Mouse (Mus musculus): ENCODE data around the gene Spen. TPM values are rescaled to one million over a fixed set of nuclear protein-coding genes. Genes with fewer than 3 reads are reported as not detected.

The Spen gene
- polyA plus RNA-seq, 1 experiment from 2014 or later: 12.3 TPM

DNA sequence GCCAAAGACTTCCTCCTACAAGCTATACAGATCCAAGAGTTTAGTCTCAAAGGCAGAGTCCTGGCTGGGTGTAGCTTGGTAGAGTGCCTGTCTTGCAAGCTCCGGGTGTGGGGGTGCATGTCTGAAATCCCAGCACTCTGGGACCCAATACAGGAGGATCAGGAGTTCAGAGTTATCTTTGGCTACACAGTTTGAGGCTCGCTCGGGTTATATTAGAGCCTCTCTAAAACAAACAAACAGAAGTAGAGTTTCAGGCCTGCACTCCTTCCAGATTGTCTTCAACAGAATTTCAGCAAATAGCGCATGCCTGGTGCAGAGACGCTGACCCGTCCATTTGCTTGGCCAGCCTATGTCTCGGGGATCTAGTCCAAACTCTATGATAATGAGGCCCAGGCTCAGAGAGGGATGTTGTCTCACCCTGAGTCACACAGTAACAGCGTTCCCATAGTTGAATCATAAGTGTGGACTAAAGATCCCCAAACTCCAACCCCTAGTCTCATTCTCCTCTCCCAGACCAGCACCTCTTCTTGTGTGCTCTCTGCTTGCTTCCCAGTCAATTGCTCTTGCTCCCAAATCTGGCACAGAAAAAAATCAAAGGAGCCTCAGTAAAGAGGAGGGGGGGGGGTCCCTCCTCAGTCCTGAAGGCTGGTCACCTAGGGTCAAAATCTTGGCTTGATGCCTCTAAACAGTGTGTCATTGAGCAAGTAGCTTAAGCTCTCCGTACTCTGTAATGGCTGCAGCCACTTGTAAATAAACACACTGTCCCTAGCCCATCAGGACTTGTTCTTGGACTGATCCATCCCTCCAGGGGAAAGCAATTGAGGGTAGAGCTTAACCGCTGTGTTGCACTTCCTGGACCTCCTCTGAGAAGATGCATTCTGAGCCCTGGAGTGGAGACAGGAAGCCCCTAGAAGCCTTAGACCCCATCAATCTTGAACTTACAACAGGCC lies 111.3 kb downstream of the Spen start:
- Histone ChIP-seq H3K4me3 (no peak overlapping the region), H3K27me3 (ENCODE audit: low read depth, poor library complexity, severe bottlenecking) (peaks cover 60% of the 10 kb centered on the region), H3K4me1 (peaks cover 18% of the 10 kb centered on the region), H3K27ac (replicated peaks) (no peak overlapping the region), H3K36me3 (no peaks in the 10 kb centered on the region), H3K9me3 (replicated peaks) (no peaks in the 10 kb centered on the region)
- 80% methylated on average over 10 of the region's 10 CpGs for whole genome bisulfite sequencing
- DNase-seq (ENCODE audit: low spot score): no peak

DNA sequence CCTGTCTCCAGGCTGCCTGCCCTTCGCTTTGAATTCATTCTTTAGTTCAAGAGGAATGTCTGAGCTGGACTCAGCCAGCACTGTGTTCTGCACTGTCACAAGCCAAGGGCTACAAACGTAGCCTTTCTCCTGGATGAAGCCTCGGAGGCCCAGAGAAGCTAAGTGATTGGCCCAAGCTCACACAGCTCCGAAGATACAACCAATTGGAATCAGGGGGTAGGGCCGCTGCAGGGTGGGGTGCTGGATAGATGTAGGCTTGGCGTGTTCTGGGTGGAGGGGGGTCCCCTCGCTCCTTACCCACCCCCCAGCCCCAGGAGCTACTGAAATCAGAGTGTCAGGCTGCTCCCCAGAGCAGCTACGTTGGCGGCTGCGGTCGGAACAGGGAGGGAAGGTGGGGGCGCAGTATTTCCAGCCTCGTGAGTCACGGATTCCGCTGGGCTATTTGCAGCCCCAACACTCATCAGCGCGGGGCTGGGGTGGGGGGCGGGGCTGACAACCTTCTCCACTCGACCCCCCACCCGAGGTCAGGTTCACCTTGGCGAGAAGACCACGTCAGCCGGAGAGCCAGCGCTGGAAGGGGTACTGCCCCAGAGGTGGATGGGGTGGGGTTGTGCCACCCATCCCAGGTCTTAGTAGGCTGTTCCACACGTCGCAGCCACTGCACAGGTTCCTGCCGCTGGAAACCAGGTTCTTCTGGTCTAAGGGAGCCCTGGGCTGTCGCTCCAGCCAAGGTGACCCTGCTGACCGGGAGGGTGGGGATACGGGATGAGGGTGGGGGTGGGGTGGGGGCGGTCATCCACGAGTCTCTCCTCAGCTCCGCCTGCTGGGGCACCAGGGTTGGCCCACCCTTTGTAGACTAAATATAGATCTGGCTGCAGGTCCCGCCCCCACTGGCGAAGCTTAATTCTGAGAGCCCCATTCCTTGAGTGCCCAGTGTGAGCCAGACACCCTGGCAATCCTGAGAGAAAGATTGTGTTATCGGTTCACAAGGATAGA lies 112.6 kb downstream of the Spen start:
- H3K27me3 ChIP-seq (ENCODE audit: low read depth, poor library complexity, severe bottlenecking): peaks cover 73% of the 10 kb centered on the region
- no peaks in the 10 kb centered on the region for H3K9me3 ChIP-seq (replicated peaks)
- peak overlapping the region; percentile 55 for H3K4me3 ChIP-seq
- 5% methylated on average over 36 of the region's 36 CpGs for WGBS
- peak overlapping the region; percentile 67 for H3K27ac ChIP-seq (replicated peaks)
- H3K36me3 ChIP-seq: no peaks in the 10 kb centered on the region
- DNase-seq (ENCODE audit: low spot score): peak; percentile 30
- H3K4me1 ChIP-seq: peaks cover 18% of the 10 kb centered on the region

DNA sequence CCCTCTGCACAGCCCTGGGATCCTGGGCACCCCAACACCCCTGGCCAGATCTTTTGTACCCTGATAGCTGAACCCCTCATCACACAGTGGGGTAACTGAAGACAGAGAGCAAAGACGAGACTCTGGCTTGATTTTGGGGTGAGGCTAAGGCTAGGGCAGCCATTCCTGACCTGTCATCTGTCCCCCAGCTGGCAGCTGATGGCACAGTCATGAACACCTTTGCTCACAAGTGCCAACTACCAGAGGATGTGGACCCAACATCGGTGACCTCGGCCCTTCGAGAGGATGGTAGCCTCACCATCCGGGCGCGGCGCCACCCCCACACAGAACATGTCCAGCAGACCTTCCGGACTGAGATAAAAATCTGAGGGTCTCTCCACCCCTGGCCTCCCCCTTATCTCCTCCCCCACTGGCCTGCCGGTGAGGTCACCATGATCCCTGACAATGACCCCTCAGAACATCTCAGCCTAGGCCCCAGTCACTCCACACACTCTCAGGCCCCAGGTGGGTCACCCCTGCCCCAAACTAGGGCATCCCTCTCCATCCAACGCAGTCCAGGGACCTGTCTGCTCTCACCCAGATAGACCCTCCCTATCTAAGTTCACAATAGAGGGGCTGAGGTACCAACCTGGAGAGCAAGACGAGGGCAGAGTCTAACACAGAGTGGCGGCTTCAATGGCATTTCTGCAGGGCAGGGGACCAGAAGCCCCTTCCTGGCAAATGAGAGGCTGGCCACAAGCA lies 114.5 kb downstream of the Spen start:
- Histone ChIP-seq H3K27me3 (ENCODE audit: low read depth, poor library complexity, severe bottlenecking) (peaks cover 73% of the 10 kb centered on the region), H3K27ac (replicated peaks) (no peak overlapping the region), H3K4me3 (no peak overlapping the region), H3K9me3 (replicated peaks) (no peaks in the 10 kb centered on the region), H3K36me3 (no peaks in the 10 kb centered on the region), H3K4me1 (peaks cover 25% of the 10 kb centered on the region)
- WGBS: 91% methylated on average over 13 of the region's 13 CpGs
- DNase-seq (ENCODE audit: low spot score): no peak

DNA sequence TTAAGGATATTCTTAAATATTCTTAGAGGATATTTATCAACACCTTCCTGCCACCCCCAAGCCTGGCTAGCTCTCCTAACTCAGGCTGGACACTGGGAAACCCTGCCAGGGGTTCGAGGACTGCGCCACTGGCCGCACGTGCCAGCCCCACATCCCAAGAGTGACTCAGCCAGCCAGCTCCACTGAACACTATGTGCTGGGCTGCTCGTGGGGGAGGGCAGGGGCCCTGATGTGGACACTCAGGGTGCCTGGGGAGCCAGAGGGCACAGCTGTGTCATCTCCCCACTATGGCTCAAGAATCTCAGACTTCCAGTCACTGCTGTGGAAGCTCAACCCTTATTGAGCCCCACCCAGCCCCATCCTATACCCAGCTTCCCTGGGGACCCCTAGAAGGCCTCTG lies 115.1 kb downstream of the Spen start:
- WGBS: 84% methylated on average over 5 of the region's 5 CpGs
- no peak for DNase-seq (ENCODE audit: low spot score)
- no peak overlapping the region for H3K27ac ChIP-seq (replicated peaks)
- H3K9me3 ChIP-seq (replicated peaks): no peaks in the 10 kb centered on the region
- no peaks in the 10 kb centered on the region for H3K36me3 ChIP-seq
- no peak overlapping the region for H3K4me3 ChIP-seq
- H3K4me1 ChIP-seq: peaks cover 25% of the 10 kb centered on the region
- H3K27me3 ChIP-seq (ENCODE audit: low read depth, poor library complexity, severe bottlenecking): peaks cover 72% of the 10 kb centered on the region

DNA sequence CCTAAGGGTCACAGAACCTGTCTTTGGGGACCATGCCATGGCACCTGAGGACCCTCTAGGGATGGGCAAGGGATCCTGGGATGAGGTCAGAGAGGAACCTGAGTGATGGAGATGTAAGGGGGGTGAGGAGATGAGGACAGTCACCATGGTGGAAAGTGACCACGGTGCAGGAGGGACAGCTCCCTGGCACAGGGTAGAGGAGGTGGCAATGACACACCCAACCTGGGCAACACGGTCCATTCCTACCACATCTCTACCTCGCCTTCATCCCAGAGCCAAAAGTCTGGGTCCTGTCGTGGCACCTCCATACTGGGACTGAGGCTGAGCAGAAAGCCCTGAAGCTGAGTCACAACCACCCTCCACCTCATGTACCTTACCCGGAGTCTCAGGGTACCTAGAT lies 115.6 kb downstream of the Spen start:
- Histone ChIP-seq H3K27me3 (ENCODE audit: low read depth, poor library complexity, severe bottlenecking) (peaks cover 67% of the 10 kb centered on the region), H3K27ac (replicated peaks) (no peak overlapping the region), H3K36me3 (no peaks in the 10 kb centered on the region), H3K4me1 (peaks cover 25% of the 10 kb centered on the region), H3K9me3 (replicated peaks) (no peaks in the 10 kb centered on the region), H3K4me3 (no peak overlapping the region)
- 77% methylated on average over 5 of the region's 5 CpGs for WGBS
- no peak for DNase-seq (ENCODE audit: low spot score)

DNA sequence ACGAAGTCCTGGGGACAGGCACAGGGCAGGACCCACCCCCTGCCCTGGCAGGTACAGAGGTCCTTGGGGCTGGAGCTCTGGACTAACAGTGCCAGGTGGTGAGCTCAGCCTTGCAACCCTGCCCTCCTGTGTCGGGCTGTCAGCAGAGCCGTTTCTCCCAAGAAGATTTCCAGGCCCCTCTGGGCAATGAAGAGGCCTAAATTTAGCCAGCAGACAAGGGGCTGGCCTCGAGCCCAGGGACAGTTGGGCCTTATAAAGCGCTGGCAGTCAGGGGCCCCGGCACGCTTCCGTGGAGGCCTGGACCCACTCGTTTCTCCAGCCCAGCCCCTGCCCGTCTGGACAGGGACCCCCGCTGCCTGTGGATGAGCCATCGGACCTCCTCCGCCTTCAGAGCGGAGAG lies 117.0 kb downstream of the Spen start:
- Histone ChIP-seq H3K4me1 (peaks cover 24% of the 10 kb centered on the region), H3K27ac (replicated peaks) (no peak overlapping the region), H3K36me3 (no peaks in the 10 kb centered on the region), H3K27me3 (ENCODE audit: low read depth, poor library complexity, severe bottlenecking) (peaks cover 53% of the 10 kb centered on the region), H3K4me3 (no peak overlapping the region), H3K9me3 (replicated peaks) (no peaks in the 10 kb centered on the region)
- no peak for DNase-seq (ENCODE audit: low spot score)
- WGBS: 83% methylated on average over 14 of the region's 14 CpGs

DNA sequence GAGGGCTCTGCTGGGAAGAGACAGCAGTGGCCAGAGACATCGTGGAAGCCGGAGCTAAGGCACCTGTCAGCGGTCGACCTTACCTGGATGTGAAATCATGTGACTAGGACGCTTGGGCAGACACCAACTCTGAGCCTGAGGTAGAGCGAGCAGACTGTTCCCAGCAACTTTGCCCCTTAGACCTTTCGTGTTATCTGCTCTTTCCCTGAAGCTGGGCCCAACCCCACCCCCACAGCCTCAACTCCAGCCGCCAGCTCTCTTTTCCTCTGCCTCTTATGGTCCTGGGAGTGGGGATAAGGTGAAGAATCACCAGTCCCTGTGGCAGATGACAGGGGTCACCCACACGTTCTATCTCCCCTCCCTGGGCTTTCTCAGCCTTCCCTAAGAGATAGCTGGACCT lies 117.5 kb downstream of the Spen start:
- Histone ChIP-seq H3K27me3 (ENCODE audit: low read depth, poor library complexity, severe bottlenecking) (peaks cover 47% of the 10 kb centered on the region), H3K4me1 (peaks cover 18% of the 10 kb centered on the region), H3K27ac (replicated peaks) (no peak overlapping the region), H3K9me3 (replicated peaks) (no peaks in the 10 kb centered on the region), H3K36me3 (no peaks in the 10 kb centered on the region), H3K4me3 (no peak overlapping the region)
- 59% methylated on average over 9 of the region's 9 CpGs for WGBS
- DNase-seq (ENCODE audit: low spot score): no peak

DNA sequence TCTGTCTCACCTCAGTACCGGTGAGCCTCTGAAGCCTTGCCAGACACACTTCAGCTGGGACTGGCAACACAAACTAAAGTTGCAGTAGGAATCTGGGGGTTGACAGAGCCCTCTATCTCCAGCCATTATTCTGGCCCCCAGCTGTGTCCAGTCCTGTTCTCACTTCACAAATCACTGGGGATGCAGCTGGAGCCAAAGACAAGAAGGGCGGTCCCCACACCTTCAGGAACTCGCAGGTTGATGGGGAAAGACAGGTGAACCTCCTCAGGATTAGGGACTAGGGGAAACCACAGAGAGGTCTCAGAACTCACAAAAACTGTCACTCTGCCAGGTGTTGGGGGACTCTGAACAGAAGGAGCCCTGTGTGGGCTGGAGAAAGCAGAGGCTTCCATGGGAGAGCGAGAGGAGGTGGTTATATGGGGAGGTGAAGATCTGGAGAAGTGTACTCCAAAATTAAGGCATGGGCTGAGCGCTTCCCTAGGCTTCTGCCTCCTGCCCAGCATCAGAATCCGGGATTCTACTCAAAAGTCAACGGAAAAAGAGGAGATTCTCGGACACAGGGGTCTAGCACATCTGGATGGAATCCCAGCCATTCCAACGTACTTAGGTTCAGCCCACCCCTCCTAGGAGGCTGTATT lies 118.1 kb downstream of the Spen start, which contains the start of gene Hspb7:
Gene Hspb7, plus strand, starts transcription at position 588 of the 638 bp plus-strand sequence.
- 60% methylated on average over 9 of the region's 9 CpGs for WGBS
- no peak within 1 kb of the TSS for H3K27ac ChIP-seq (replicated peaks)

DNA sequence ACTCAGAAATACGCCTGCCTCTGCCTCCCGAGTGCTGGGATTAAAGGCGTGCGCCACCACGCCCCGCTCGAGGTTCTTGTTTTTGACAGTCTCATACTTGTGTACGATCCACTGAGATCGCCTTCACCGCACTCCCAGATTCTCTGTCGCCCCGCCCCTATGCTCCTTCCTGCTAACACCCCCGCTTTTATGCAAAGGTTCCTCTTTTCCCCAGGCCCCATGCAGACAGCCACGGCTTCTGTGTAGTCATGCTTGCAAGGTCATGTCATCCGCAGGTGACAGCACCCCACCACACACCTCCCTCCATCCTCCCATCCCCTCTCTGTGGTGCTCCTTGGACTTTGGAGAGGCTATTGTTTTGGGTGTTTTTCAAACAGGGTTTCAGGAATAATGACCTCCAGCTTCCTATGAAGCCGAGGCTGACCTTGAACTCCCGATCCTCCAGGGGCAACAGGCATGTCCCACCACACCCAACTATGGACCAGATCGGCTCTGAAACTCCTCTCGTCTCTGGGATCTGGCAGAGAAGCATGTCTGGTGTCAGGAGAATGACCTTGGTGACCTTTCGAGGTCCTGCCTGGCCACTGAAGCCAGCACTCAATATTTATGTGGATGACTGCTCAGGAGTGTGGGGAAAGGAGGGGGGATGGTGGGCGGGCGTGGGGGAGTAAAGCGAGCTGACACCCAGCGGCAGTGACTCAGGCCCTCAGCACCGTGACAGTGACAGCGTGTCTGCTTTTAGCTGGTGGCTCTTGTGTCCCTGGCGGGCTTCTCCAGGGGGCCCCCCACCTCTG lies 118.8 kb downstream of the Spen start:
- Histone ChIP-seq H3K27me3 (ENCODE audit: low read depth, poor library complexity, severe bottlenecking) (peaks cover 35% of the 10 kb centered on the region), H3K36me3 (no peaks in the 10 kb centered on the region), H3K4me1 (peaks cover 8% of the 10 kb centered on the region; the same call in 1 of the 2 replicates), H3K27ac (replicated peaks) (no peak overlapping the region), H3K4me3 (no peak overlapping the region), H3K9me3 (replicated peaks) (no peaks in the 10 kb centered on the region)
- DNase-seq (ENCODE audit: low spot score): no peak
- 76% methylated on average over 27 of the region's 27 CpGs for WGBS

More for the DNA sequence above, 118.1 kb downstream of the Spen start, which contains the start of gene Hspb7:
- no peak for DNase-seq (ENCODE audit: low spot score)
- H3K4me1 ChIP-seq: peaks cover 12% of the 10 kb centered on the region
- H3K36me3 ChIP-seq: no peaks in the 10 kb centered on the region
- H3K4me3 ChIP-seq: no peak within 1 kb of the TSS
- no peaks in the 10 kb centered on the region for H3K9me3 ChIP-seq (replicated peaks)
- peaks cover 42% of the 10 kb centered on the region for H3K27me3 ChIP-seq (ENCODE audit: low read depth, poor library complexity, severe bottlenecking)
